Mouse (Mus musculus): ENCODE data around the gene Fam83e.

Gene Fam83e

DNA sequence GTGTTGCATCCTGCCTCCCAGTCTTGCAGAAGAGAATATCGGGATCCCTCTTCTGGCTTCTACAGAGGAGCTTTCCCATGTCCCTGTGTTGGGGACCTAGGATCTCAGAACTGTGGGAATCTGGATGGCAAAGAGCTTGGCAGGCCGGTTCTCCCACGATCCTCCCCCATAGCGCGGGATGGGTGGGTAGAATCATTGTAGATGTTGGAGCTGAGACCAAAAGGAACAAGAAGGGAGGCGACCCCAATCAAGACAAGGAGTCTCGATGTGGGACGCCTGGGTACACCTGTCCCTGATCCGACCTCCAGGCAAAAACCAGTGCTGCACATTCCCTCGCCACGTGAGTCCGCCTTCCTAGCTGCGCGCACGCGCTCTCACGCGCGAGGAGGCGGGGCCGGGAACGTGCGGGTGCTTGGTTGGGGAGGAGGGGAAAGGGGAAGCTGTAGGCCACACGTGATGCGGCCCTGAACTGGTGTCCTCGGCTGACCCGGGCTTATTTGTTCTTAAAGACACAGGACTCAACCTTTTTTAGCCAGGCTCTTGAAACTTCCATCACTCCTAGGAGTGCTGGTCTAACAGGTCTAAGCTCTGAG lies 13.5 kb upstream of the Fam83e start:
- peaks cover 5% of the 10 kb centered on the region for H3K36me3 ChIP-seq (ENCODE audit: control insufficient read depth, insufficient read depth, low read length, poor library complexity, severe bottlenecking)
- DNase-seq (ENCODE audit: low read depth, low spot score), result peak; percentile 96
- H3K27me3 ChIP-seq (ENCODE audit: control insufficient read depth, insufficient read depth, low read length, poor library complexity, severe bottlenecking), result no peaks in the 10 kb centered on the region

DNA sequence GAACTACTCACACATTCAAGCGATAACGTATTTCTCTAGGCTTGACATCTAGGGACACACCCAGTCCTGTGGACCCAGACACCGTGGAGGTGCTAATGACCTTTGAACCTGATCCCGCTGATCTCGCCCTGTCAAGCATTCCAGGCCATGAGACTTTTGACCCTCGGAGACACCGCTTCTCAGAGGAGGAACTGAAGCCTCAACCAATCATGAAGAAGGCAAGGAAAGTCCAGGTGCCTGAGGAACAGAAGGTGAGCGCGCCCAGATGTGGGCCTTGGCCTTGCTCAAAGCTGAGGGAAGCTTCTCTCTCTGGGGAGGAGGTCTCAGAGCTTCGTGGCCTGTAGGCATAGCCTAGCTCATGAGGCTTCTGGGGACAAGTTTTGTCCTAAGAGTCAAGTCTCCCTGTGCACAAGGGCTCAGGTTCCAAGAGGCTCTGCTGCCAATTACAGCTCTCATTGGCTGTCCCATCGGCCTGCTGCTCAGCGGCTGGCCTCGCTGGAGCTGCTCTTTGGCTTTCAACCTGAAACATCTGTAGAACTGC lies 12.7 kb upstream of the Fam83e start:
- Histone ChIP-seq H3K36me3 (ENCODE audit: control insufficient read depth, insufficient read depth, low read length, poor library complexity, severe bottlenecking) (peaks cover 8% of the 10 kb centered on the region), H3K27me3 (ENCODE audit: control insufficient read depth, insufficient read depth, low read length, poor library complexity, severe bottlenecking) (no peaks in the 10 kb centered on the region)
- no peak for DNase-seq (ENCODE audit: low read depth, low spot score)

DNA sequence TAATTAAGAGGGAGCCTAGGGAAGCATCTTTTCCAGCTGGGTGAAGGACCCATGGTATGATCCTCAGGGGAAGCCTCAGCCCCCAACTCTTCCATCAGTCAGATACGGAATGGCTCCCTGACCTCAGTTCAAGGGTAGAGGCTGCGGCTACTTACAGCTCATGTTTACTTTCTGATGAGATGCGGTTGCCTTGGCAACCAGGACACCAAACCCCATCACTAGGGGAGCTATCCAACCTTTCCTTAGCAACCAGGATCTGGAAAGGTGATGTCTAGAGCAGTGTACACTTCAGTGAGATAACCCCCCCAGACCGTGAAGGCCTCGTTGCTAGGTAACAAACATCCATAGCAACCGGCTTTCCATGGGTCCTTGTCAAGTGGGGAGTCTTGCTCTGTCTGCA lies 12.0 kb upstream of the Fam83e start:
- no peaks in the 10 kb centered on the region for H3K27me3 ChIP-seq (ENCODE audit: control insufficient read depth, insufficient read depth, low read length, poor library complexity, severe bottlenecking)
- peaks cover 9% of the 10 kb centered on the region for H3K36me3 ChIP-seq (ENCODE audit: control insufficient read depth, insufficient read depth, low read length, poor library complexity, severe bottlenecking)
- DNase-seq (ENCODE audit: low read depth, low spot score), result peak; percentile 43

DNA sequence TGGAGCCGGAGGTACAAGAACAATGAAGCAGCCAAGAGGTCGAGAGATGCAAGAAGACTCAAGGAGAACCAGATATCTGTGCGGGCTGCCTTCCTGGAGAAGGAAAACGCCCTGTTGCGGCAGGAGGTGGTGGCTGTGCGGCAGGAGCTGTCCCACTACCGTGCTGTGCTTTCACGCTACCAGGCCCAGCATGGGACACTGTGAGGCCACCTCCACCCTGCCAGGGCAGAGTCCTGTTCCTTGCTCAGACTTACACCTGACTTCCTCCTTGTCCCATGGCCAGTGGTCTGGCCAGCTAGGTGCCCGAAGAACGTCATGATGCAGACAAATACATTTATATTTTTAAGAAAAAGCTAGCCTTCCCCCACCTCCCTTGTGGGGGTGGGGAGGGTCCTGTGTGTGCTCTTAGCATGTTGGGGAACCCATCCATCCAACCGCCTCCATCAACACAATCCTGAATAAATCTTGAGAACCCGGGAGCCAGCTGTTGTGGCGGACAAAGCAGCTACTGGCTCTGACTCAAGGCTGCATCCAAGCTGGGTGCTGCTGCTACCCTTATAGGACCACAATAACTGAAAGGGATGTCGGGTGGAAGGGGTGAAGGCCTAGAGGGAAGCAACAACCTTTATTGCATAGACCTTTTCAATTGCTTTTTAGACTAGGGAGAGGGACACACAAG lies 11.2 kb upstream of the Fam83e start:
- no peaks in the 10 kb centered on the region for H3K27me3 ChIP-seq (ENCODE audit: control insufficient read depth, insufficient read depth, low read length, poor library complexity, severe bottlenecking)
- peaks cover 9% of the 10 kb centered on the region for H3K36me3 ChIP-seq (ENCODE audit: control insufficient read depth, insufficient read depth, low read length, poor library complexity, severe bottlenecking)
- no peak for DNase-seq (ENCODE audit: low read depth, low spot score)

DNA sequence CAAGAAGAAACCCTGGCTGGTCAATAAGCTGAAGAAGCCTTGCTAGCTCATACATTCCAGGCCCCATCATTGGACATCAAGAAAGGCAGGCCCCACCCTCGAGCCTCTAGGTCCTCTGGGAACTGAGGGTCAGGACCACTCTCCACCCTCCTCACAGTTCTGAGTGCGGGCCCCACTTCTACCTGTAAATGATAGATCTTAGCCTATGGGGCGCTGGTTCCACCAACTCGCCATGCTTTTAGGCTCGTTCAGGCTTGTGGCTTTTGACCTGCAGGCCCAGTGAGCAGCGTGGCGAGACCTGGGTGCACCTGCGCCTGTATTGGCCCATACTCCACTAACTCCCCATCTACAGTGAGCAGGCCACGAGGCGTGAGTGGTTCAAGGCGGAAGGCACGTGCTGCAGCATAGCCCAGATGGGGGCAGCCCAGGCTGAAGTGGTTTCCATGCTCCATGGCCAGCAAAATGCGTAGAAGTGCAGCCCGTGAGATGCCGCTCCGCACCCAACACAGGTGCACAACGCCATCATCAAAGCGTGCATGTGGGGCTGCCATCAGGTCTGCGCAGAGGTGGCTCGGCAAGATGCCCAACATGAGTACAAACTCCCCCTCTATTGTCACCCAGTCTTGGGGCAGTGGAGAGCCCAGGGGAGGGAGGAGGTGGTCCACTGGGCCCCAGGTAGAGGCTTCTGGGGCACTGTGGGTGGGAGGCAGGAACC lies 10.4 kb upstream of the Fam83e start:
- peaks cover 9% of the 10 kb centered on the region for H3K36me3 ChIP-seq (ENCODE audit: control insufficient read depth, insufficient read depth, low read length, poor library complexity, severe bottlenecking)
- no peaks in the 10 kb centered on the region for H3K27me3 ChIP-seq (ENCODE audit: control insufficient read depth, insufficient read depth, low read length, poor library complexity, severe bottlenecking)
- no peak for DNase-seq (ENCODE audit: low read depth, low spot score)

DNA sequence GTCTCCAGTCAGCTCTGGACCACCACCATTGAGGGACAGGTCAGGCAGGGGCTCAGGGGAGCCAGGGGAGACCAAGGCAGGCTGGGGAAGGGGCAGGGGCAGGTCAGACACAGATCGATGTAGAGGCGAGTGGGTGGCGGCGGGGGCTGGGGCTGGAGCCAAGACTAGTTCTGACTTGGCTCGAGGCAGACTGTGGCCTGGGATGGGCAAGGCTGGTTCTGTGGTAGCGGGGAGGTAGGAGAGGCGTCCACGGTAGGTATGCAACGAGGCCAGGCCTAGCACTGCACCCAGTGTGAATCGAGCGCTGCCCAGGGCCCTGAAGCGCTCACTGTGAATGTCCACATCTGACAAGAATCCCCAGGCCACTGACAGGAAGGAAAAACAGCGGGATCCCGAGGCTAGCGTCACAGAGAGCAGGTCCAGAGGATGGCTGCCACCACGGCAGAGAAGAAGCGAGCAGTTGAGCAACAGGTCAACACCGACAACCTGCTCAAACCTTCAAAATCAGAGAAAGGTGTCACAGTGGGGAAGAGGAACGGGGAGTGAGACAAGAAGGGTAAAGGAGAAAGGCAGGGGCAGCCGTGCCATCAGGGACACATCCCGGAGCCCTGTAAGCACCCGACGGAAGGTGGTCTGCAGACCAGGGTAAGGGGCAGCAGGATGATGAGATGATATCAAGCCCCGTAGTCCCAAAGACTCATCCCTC lies 9.5 kb upstream of the Fam83e start:
- H3K36me3 ChIP-seq (ENCODE audit: control insufficient read depth, insufficient read depth, low read length, poor library complexity, severe bottlenecking), result peaks cover 9% of the 10 kb centered on the region
- DNase-seq (ENCODE audit: low read depth, low spot score), result no peak

DNA sequence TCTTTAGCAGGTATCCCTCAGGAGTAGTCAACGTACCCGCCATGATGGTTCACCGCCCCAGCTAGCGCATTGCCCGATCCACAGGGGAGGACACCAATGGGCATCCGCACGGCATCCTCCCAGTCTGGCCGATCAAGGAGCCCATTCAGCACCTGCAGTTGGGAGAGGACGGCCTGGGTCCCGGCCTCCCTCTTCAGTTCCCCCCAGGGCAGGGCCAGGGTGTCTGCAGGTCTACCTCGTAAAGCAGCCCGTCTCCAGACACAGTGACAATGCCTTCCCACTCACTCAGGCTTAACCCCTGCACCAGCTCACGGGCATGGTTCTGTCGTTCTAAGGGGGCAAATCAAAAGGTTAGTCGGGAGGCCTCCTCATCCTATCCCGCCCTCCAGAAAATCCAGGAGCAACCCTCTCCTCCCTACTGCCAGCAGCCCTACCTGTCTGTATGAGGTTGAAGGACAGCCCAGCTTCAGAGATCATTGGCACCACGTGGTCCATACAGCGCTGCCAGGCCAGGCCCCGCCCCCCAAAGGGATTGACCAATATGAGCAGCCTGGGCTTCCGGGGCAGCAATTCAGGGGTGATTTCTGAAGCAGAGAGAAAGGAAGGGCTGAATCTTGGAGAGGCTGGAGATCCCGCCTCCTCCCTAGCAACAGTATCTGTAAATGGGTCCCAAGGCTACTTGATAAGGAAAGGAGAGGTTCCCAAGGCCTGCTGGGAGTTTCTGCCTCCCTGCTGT lies 8.8 kb upstream of the Fam83e start:
- Histone ChIP-seq H3K27me3 (ENCODE audit: control insufficient read depth, insufficient read depth, low read length, poor library complexity, severe bottlenecking) (no peaks in the 10 kb centered on the region), H3K36me3 (ENCODE audit: control insufficient read depth, insufficient read depth, low read length, poor library complexity, severe bottlenecking) (peaks cover 9% of the 10 kb centered on the region)
- no peak for DNase-seq (ENCODE audit: low read depth, low spot score)

More for the DNA sequence above, 9.5 kb upstream of the Fam83e start:
- H3K27me3 ChIP-seq (ENCODE audit: control insufficient read depth, insufficient read depth, low read length, poor library complexity, severe bottlenecking), result no peaks in the 10 kb centered on the region

DNA sequence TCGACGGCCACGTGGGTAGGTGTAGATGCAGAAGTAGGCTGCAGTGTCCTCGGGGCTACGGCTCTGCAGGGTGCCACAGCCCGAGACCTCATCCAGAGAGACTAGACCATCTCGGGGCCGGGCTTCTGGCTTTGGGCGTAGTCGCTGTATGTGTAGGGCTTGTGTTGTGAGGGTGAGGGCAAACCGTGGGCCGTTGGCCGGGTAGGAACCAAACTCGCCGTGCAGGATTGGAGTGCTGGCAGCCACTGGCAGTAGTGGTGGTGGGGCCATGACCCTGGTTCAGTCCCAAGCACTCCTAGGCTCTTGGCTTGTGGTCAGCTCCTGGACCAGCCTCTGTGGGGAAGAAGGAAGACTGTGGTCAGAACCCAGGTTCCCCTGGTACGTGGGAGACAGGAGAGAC lies 7.6 kb upstream of the Fam83e start:
- H3K36me3 ChIP-seq (ENCODE audit: control insufficient read depth, insufficient read depth, low read length, poor library complexity, severe bottlenecking), result peaks cover 9% of the 10 kb centered on the region
- DNase-seq (ENCODE audit: low read depth, low spot score), result no peak
- no peaks in the 10 kb centered on the region for H3K27me3 ChIP-seq (ENCODE audit: control insufficient read depth, insufficient read depth, low read length, poor library complexity, severe bottlenecking)

DNA sequence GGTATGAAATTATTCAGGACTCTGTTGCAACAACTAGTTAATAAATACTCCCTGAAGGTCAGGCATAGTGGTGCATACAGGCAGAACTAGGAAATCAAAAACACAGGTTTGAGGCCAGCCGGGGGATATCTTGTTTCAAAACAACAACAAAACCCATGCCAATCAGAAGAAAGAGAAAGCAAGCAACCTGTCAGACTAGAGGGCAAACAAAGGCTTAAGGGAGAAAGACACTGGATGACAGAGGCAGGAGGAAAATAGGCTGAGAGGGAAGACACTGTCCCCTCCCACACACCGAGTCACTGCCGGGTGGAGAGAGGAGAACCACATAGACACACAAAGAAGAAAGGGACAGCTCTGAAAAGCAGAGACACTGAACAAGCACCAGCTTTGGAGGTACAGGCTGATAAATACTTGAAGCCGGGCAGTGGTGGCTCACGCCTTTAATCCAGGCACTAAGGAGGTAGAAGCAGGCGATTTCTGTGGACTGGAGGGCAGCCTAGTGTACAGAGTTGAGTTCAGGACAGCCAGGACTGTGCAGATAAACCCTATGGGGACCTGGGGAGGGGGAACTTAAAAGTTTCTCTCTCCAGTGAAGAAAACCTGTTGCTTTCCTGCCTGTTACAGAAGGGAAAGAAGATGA lies 7.0 kb upstream of the Fam83e start:
- H3K36me3 ChIP-seq (ENCODE audit: control insufficient read depth, insufficient read depth, low read length, poor library complexity, severe bottlenecking), result peaks cover 9% of the 10 kb centered on the region
- no peak for DNase-seq (ENCODE audit: low read depth, low spot score)
- H3K27me3 ChIP-seq (ENCODE audit: control insufficient read depth, insufficient read depth, low read length, poor library complexity, severe bottlenecking), result no peaks in the 10 kb centered on the region

DNA sequence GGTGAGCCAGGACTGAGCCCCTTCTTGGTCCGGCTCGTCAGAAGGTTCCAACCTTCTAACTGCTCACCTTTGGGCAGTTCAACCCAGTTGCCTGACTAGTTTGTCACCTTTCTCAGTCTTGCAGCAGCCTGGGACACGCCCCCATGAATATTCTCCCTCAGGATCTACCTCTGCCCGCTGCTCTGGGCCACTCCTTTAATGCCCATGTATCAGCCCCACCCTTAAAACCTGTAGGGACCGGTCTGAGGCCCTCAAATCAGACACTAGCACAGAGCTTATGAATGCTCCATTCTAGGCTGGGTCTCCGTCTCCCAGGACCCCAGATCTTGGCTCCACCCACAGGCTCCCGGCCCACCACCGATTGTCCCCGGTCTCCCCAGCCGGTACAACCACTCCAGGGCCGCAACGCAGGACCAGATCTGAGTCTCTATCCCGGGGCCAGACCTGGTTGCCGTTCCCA lies 6.4 kb upstream of the Fam83e start:
- Histone ChIP-seq H3K27me3 (ENCODE audit: control insufficient read depth, insufficient read depth, low read length, poor library complexity, severe bottlenecking) (no peaks in the 10 kb centered on the region), H3K36me3 (ENCODE audit: control insufficient read depth, insufficient read depth, low read length, poor library complexity, severe bottlenecking) (peaks cover 10% of the 10 kb centered on the region)
- DNase-seq (ENCODE audit: low read depth, low spot score), result no peak

DNA sequence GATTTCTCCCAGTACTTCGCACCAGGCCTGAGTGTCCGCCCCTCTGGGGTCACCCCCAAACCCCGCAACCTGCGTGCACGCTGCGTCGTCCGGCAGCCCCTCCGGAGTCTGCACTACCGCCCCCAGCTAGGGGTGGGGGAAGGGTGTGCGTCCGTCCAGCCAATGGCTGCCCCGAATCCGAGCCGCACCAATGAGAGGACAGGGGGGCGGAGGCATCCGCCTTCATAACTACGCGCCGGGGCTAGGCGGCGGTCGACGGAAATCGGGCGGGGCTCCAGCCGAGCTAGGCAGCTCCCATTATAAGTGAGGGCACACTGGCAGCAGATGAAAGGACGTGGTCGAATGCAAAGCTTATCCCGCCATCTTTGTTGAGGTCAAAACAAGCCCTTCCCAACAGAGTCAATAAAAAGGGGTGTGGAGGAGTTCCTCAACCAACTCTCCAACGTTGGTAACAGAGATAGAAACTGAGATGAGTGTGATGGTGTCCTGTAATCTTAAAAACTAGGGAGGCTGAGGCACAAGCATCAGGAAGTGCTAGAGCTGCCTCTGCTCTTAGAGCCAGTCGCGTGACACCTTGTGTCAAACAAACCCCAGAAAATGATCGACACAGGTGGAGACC lies 5.8 kb upstream of the Fam83e start, which contains the start of gene Rpl18:
TSS of gene Rpl18 (plus strand) at position 368 of the 619 bp plus-strand sequence.
- peaks cover 14% of the 10 kb centered on the region for H3K36me3 ChIP-seq (ENCODE audit: control insufficient read depth, insufficient read depth, low read length, poor library complexity, severe bottlenecking)
- DNase-seq (ENCODE audit: low read depth, low spot score), result peak; percentile 96
- no peaks in the 10 kb centered on the region for H3K27me3 ChIP-seq (ENCODE audit: control insufficient read depth, insufficient read depth, low read length, poor library complexity, severe bottlenecking)

DNA sequence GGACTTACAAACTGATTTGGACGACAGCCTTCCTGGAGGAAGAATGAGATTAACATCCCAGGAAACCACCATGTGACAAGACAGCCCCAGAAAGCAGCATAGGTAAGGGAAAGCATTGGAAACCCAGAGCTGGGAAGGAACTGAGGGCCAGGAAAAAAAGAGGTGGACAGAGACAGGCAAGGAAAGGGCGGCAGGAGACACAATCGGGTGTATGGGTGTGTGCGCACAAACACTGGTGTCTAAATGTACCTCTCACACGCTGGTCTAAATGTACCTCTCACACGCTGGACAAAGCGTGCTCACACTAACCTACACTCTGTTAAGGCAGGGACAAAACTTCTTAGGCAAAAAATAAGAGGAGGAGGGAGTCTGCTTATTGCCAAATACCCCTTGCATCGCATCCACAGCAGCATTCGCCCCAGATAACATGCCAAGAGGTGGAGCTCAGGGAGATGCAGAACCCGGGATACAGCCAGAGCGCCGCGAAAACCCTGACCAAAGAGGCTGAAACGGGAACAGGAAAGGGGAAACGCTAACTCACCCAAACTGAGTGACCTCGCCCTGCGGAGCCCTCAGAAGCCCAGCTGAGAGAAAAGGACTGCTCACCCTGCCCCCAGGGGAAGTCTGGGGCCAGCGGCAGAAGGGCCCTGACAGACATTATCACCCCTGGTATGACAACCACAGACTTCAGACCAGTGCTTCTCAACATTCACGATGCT lies 5.1 kb upstream of the Fam83e start:
- H3K36me3 ChIP-seq (ENCODE audit: control insufficient read depth, insufficient read depth, low read length, poor library complexity, severe bottlenecking), result peaks cover 13% of the 10 kb centered on the region
- no peaks in the 10 kb centered on the region for H3K27me3 ChIP-seq (ENCODE audit: control insufficient read depth, insufficient read depth, low read length, poor library complexity, severe bottlenecking)
- no peak for DNase-seq (ENCODE audit: low read depth, low spot score)

DNA sequence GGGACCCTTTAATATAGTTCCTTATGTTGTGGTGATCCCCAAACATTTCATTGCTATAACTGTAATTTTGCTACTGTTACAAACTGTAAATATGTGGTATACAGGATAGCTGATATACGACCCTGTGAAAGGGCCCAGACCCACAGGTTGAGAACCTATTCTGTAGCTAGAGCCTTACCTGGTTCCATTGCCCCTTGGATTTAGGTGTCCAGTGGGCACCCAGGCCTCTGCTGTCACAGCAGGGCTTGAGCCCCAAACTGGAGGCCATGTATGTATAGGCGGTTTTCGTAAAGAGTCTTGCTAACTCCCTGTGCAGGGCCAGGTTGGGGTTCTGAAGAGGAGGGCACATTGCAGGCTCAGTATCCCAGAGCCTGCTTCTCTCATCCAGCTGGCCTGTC lies 4.6 kb upstream of the Fam83e start:
- Histone ChIP-seq H3K36me3 (ENCODE audit: control insufficient read depth, insufficient read depth, low read length, poor library complexity, severe bottlenecking) (peaks cover 15% of the 10 kb centered on the region), H3K27me3 (ENCODE audit: control insufficient read depth, insufficient read depth, low read length, poor library complexity, severe bottlenecking) (no peaks in the 10 kb centered on the region)
- no peak for DNase-seq (ENCODE audit: low read depth, low spot score)
